Mouse (Mus musculus) naive thymus-derived CD4-positive, alpha-beta T cell, adult 2 months (primary cell): ENCODE measurements around the gene Cox17.
A peak's percentile ranks its signal among the peaks of the same experiment; 100 is the strongest.

Source experiments
- DNase-seq: peaks from one replicate; pipeline ENCODE4 v3.0.0-alpha.2; 2011; ENCODE audit warnings: low read depth

Cox17 gene

GRCm38 (mm10) chr16:38371705-38372296 lies 25.0 kb downstream of the Cox17 start:
- no peak for DNase-seq

- no peak for DNase-seq
These were observed 26.1 kb downstream of the Cox17 start for GRCm38 (mm10) chr16:38372876-38373275.

GRCm38 (mm10) chr16:38373439-38373838 lies 26.6 kb downstream of the Cox17 start:
- DNase-seq = no peak

GRCm38 (mm10) chr16:38373941-38374340 lies 27.1 kb downstream of the Cox17 start:
- no peak for DNase-seq

- DNase-seq = peak; percentile 28
These were observed 27.8 kb downstream of the Cox17 start for GRCm38 (mm10) chr16:38374379-38375140.

- DNase-seq = no peak
These were observed 28.4 kb downstream of the Cox17 start for GRCm38 (mm10) chr16:38375182-38375581.

- peak; percentile 65 for DNase-seq
These were observed 29.5 kb downstream of the Cox17 start for GRCm38 (mm10) chr16:38376163-38376840.

GRCm38 (mm10) chr16:38376841-38377249 lies 30.1 kb downstream of the Cox17 start:
- DNase-seq = no peak

GRCm38 (mm10) chr16:38377546-38377945 lies 30.8 kb downstream of the Cox17 start:
- no peak for DNase-seq

GRCm38 (mm10) chr16:38378591-38378990 lies 31.8 kb downstream of the Cox17 start:
- no peak for DNase-seq

GRCm38 (mm10) chr16:38379088-38379487 lies 32.3 kb downstream of the Cox17 start:
- no peak for DNase-seq

GRCm38 (mm10) chr16:38379493-38379892 lies 32.7 kb downstream of the Cox17 start:
- no peak for DNase-seq

- no peak for DNase-seq
These were observed 33.1 kb downstream of the Cox17 start for GRCm38 (mm10) chr16:38379926-38380325.

GRCm38 (mm10) chr16:38383683-38384082 lies 36.9 kb downstream of the Cox17 start:
- no peak for DNase-seq

GRCm38 (mm10) chr16:38385184-38385634 lies 38.4 kb downstream of the Cox17 start:
- DNase-seq = no peak

GRCm38 (mm10) chr16:38385700-38386099 lies 38.9 kb downstream of the Cox17 start:
- DNase-seq = no peak

GRCm38 (mm10) chr16:38387389-38387788 lies 40.6 kb downstream of the Cox17 start:
- DNase-seq = no peak

GRCm38 (mm10) chr16:38388757-38389156 lies 42.0 kb downstream of the Cox17 start:
- DNase-seq = no peak

- no peak for DNase-seq
These were observed 42.6 kb downstream of the Cox17 start for GRCm38 (mm10) chr16:38389284-38389893.

GRCm38 (mm10) chr16:38390322-38390721 lies 43.5 kb downstream of the Cox17 start:
- no peak for DNase-seq

GRCm38 (mm10) chr16:38392126-38392894 lies 45.5 kb downstream of the Cox17 start:
- DNase-seq = no peak

- no peak for DNase-seq
These were observed 47.4 kb downstream of the Cox17 start for GRCm38 (mm10) chr16:38394191-38394618.
